Mouse (Mus musculus) left cerebral cortex, adult 6 months (tissue): ENCODE measurements around the gene Oosp2. TPM values are rescaled to one million over a fixed set of nuclear protein-coding genes. Genes with fewer than 3 reads are reported as not detected.

Experiments used
- long read RNA-seq, 2 experiments: library from polyadenylated mRNA; unstranded; transcript quantifications; one replicate each; pipeline ENCODE4 v2.0.0; 2019 to 2020
- polyA plus RNA-seq: library from polyadenylated mRNA; unstranded; fragments of <200 nt; fragmentation: Nextera tagmentation; gene quantifications from 2 replicates; pipeline ENCODE4 v1.2.3, GENCODE M21; 2021

The Oosp2 gene
- not detected in 2 replicates for polyA plus RNA-seq
- long read RNA-seq, experiment 1, result 0 reads
- long read RNA-seq, experiment 2, result 0 reads

DNA sequence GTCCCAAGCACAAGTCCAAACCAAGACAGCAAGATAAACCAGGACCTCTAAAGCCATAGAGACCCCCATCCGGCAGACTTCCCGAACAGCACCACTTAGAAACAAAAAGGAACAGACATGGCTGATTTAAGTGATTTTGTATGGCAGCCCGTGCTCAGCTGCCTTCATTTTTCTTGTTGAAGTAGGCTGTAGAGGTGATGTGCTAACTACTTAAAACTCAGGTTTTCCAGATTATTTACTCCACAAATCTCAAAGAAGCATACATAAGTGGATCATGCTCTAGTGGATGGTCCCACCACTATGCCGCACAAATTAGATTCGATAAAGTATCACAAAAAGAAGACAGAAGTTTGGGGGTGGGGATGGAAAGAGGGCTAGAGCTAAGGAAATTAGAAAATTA, at the start of gene Oosp2:
Gene Oosp2 (minus strand): TSS at position 101 of the 400 bp plus-strand sequence.

DNA sequence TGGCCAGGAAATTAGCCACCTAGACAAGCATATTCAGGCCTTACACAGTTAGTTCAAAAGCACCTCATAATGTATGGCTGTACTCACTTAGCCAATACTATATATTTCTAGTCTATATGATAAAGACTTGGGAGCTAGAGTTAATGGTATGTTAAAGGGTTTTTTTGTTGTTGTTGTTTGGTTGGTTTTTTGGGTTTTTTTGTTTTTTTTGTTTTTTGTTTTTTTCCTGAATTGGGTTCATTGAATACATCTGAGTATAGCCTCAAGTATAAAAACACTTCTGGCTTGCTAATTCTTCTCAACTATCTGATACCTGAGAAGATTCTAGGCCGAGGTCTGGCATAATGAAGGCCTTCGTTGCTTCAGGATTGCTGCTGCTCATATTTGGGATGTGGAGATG, 36.4 kb upstream of the Oosp2 start, which contains the start of gene Oosp3:
Gene Oosp3 (plus strand): TSS at position 301 of the 400 bp plus-strand sequence.

DNA sequence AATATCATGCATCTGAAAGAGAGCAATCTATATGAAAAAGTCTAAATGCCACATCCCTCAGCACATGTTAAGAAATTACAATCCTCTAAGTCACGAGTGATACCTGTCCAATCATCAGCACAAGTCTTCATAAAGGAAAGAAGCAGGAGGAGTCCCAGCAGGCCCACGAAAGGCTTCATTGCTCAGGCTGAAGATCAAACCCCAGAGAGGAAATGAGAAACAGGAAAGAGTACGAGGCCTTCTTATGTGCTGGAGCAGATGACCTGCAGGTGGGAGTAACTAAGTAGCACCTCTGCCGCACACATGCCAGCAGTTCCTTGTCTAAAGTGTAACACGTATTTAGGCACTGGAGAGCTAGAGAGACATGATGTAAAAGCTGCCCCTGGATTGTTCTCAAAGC, 30.5 kb upstream of the Oosp2 start, which contains the start of gene Oosp1:
Gene Oosp1 (minus strand): TSS at position 312 of the 400 bp plus-strand sequence.

GRCm38 (mm10) chr19:11640732-11641131, 19.6 kb downstream of the Oosp2 start, which contains the start of gene Ms4a3:
Gene Ms4a3 (minus strand): TSS chr19:11640851.

GRCm38 (mm10) chr19:11623551-11623950, 36.8 kb downstream of the Oosp2 start, which contains the start of gene Ms4a2:
Gene Ms4a2 (minus strand): TSS chr19:11623719.

GRCm38 (mm10) chr19:11604603-11605002, 55.8 kb downstream of the Oosp2 start, which contains the start of gene Ms4a6d:
Gene Ms4a6d (minus strand): TSS chr19:11604849.

Other genes with a start within 250 kb of the Oosp2 start
- not detected in 2 replicates for gene Ms4a4b, start 217.0 kb downstream of the Oosp2 start, polyA plus RNA-seq
- gene Ms4a6c, start 191.2 kb downstream of the Oosp2 start, polyA plus RNA-seq, result 0.59 and 0.72 TPM in 2 replicates
- 0.28 and 0.63 TPM in 2 replicates for gene Gm8369, start 174.6 kb downstream of the Oosp2 start, polyA plus RNA-seq
- 1.2 and 2.2 TPM in 2 replicates for gene Ms4a6b, start 144.0 kb downstream of the Oosp2 start, polyA plus RNA-seq
- not detected in 2 replicates for gene Ms4a4d, start 123.8 kb downstream of the Oosp2 start, polyA plus RNA-seq
- gene Ms4a6d, start 55.7 kb downstream of the Oosp2 start, polyA plus RNA-seq, result 1.7 and 1.8 TPM in 2 replicates
- not detected in 2 replicates for gene Ms4a2, start 36.8 kb downstream of the Oosp2 start, polyA plus RNA-seq
- not detected in 2 replicates for gene Ms4a3, start 19.7 kb downstream of the Oosp2 start, polyA plus RNA-seq
- not detected in 2 replicates for gene Oosp1, start 30.6 kb upstream of the Oosp2 start, polyA plus RNA-seq
- not detected in 2 replicates for gene Oosp3, start 36.5 kb upstream of the Oosp2 start, polyA plus RNA-seq
- not detected in 2 replicates for gene Gif, start 87.0 kb upstream of the Oosp2 start, polyA plus RNA-seq
- gene Mrpl16, start 109.8 kb upstream of the Oosp2 start, polyA plus RNA-seq, result 62.4 and 67.6 TPM in 2 replicates
- 8.8 and 15.1 TPM in 2 replicates for gene Stx3, start 158.8 kb upstream of the Oosp2 start, polyA plus RNA-seq
- not detected in 2 replicates for gene Olfr1417, start 178.7 kb upstream of the Oosp2 start, polyA plus RNA-seq
- not detected in 2 replicates for gene Olfr1418, start 200.5 kb upstream of the Oosp2 start, polyA plus RNA-seq
- gene Olfr1419, start 214.5 kb upstream of the Oosp2 start, polyA plus RNA-seq, result not detected in 2 replicates
- gene Olfr1420, start 226.0 kb upstream of the Oosp2 start, polyA plus RNA-seq, result not detected in 2 replicates